Mouse (Mus musculus) cerebellum, postnatal 25 days (tissue): ENCODE data around the gene Snapin.

Experiments
- DNase-seq, 2 experiments: peaks; one replicate each; pipeline ENCODE4 v3.0.0; 2021; ENCODE audit warnings: mixed read lengths in 2 of 2

Snapin gene

DNA sequence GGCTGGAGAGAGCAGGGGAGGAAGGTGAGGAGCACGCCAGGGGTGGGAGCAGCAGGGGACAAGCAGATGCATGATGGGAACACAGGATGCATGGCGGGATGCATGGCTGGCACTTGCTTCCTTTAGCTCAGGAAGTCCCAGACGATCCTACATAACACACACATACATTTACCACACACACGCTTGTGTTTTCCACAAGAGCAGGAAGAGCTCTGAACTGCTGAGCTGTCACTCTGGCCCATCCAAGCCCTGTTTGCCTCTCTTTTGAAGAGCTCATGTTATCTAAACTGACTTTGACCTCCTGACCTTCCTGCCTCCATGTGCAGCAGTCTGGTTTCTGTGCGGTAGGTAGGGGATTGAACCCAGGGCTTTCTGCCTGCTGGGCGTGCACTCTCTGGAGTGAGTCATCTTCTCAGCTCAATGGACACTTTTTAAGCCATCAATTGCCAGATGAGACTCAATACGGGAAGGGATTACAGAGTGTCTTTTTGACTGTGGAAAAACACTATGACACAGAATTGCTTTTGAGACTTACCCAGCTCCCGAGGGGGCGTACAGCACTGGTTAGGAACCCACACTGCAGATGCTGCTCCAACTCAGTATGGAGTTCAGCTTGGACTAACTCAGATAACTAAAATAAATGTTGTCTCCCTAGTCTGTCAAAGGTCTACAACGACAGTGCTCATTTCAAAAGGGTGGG is 39.3 kb downstream of the Snapin start:
- DNase-seq: no peak

DNA sequence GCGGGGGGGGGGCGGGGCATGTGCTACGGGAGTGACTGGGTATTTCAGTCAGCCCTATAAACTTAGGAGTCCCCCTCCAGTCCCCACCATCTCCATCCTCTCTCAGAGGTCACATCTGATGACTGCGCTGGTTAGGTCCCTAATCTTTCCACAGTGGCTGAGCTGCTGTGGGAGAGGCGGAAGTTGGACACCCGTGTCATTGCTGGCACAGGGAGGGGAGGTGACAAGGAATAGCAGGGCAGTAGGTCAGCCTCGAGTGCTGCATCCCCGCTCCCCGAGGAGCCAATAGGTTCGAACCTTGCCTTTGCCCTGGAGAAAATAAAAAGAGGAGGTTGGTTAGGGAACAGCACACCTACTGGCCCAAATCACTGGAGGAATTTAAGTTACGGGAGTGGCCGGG is 40.0 kb downstream of the Snapin start:
- DNase-seq: no peak

DNA sequence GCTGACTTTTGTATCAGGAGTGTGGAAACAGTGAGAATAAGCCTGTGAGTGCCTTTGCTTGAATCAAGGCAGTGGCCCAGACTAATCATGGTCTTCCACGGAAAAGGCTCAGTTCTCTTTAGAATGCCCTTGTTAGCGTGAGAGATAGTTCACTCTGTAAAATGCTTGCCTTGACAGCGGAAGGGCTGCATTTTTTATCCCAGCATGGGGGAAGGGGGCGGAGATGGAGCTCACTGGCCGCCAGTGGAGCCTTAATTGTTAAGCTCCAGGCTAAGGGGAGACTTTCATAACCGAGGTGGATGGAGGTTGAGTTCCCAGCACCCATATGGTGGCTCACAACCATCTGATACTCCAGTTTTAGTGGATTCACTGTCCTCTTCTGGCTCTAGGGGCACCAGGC is 42.2 kb downstream of the Snapin start:
- no peak for DNase-seq

DNA sequence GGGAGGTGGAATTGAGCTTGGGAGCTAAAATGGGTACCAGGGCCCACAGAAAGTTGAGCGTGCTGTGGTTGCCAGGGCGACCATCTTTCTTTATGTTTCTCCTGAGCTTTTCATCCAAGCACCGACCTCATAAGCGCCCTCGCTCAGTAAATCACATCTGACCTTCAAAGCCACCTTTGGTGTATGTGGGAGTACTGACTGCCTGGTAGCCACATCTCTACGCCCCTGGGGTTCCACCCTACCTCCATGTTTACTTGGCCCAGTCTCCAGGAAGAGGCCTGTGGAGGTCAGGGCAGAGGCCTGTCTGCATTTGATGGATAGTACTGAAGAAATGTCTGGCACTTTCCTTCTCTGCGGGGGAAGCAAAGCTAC is 43.7 kb downstream of the Snapin start:
- DNase-seq: no peak

DNA sequence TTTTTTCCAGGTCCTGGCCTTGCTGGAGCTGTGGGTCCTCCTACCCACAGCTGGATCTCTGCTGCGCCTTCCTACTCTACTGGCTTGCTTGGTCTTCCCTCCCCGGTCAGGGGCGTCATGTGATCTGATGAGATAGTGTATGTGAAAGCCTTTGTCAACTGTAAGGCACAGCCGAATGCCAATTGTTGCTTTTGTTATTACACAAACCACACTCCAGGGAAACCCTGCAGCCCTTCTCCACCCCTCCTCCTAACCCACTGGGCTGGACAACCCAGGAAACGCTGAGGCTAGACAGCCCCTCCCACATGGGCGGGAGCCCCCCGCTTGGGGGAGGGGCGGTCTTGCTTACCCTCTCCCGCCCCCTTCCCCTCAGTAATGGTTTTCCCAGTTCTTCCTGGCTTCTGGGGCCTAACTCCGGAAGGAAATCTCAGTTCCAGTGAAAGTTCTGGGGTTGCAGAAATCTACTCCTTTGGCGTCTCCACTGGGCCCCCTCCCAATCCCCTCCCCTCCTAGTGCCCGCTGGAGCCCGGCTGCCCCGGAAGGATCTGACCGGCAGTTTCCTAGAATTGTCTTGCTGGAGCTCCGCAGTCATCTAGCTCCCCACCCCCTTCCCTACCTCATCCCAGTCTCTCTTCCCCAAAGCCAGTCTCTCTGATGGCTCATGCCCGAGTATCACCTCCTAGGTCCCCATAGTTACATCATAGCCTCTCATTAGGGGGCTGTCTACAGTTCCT is 44.3 kb downstream of the Snapin start:
- peak; percentile 36 to 54 for DNase-seq

DNA sequence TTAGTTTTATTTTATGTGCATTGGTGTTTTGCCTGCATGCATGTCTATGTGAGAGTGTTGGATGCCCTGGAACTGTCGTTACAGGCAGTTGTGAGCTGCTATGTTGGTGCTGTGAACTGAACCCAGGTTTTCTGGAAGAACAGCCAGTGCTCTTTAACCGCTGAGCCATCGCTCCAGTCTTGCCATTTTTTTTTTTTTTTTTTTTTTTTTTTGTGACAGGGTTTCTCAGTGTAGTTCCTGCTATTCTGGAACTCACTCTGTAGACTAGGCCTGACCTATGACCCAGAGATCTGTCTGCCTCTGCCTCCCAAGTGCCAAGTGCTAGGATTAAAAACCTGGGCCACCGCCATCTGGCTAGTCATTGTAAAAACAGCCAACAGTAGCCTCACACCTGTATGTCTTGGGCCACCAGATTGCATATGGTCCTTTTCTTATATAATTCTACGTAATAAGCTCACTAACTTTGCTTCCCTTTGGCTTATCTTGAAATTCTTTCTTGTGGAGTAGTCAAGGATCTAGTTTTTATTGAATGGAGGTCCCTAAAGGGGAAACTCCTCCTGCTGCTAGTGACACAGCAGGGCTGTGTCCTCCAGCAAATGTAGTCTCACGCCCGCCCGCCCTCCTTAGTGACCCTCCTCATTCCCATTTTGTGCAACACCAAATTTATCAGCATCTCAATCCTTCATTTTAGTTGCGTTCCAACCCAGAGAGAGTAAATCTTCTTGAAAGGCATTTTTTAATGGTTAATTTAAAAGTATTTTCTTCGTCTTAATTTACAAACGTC is 45.2 kb downstream of the Snapin start:
- no peak for DNase-seq

DNA sequence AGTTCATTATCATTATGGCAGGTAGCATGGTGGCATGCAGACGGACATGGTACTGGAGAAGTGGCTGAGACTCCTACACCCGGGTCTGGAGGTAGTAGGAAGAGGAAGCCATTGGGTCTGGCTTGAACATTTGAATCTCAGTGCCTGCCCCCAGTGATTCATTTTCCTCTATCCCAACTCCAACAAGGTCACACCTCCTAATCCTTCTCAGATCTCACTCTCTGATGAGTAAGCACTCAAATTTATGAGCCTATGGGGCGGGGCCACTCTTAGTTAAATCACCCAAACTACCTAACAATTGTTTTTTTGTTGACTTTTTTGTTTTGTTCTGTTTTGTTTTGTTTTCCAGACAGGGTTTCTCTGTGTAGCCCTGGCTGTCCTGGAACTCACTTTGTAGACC is 46.9 kb downstream of the Snapin start:
- no peak for DNase-seq

DNA sequence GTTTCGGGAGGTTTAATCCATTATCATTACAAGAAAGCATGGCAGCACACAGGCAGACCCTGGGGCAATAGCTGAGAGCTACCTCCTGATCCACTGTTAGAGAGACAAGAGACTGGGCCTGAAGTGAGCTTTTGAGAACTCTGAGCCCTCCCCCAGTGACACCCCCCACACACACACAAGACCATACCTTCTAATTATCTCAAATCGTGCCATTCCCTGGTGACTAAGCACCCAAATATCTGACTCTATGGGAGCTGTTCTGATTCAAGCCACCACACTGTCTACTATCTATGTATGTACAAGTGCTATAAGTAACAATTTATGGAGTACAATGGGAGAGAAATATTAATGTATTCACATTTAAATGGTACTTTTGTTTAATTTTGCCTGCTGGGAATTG is 50.1 kb downstream of the Snapin start:
- no peak for DNase-seq
